ENCODE assay signal across 8 mouse cellular contexts in genomic region chr11:61564566-61564965, GRCm38 (mm10). TPM values are rescaled to one million over a fixed set of nuclear protein-coding genes. Genes with fewer than 3 reads are reported as not detected.
A peak's percentile ranks its signal among the peaks of the same experiment; 100 is the strongest.
DNase-seq lines count a peak whose midpoint lies in the region; ATAC-seq lines count a peak whose summit lies in the region.

No protein-coding gene starts in this region.

- no peaks in the 10 kb centered on the region for H3K9me3 ChIP-seq in embryonic facial prominence, embryonic 14.5 days (ENCODE audit: control insufficient read depth, low read length)
- no peaks in the 10 kb centered on the region for H3K9me3 ChIP-seq in embryonic facial prominence, embryonic 10.5 days
- no peaks in the 10 kb centered on the region for H3K9me3 ChIP-seq in forebrain, embryonic 13.5 days (replicated peaks)

- 75% methylated on average over 2 of the region's 2 CpGs for WGBS in embryonic facial prominence, embryonic 14.5 days
- WGBS in embryonic facial prominence, embryonic 10.5 days: 96% methylated on average over 2 of the region's 2 CpGs
- 94% methylated on average over 2 of the region's 2 CpGs for WGBS in forebrain, embryonic 13.5 days

- no peak for ATAC-seq in embryonic facial prominence, embryonic 14.5 days (ENCODE audit: low read depth)
- ATAC-seq in forebrain, embryonic 13.5 days: no peak
- ATAC-seq in megakaryocyte, adult 5-6 weeks (ENCODE audit: poor library complexity, severe bottlenecking): no peak

- no peak overlapping the region for H3K4me3 ChIP-seq in embryonic facial prominence, embryonic 14.5 days (ENCODE audit: low read depth, low read length)
- no peak overlapping the region for H3K4me3 ChIP-seq in embryonic facial prominence, embryonic 10.5 days
- H3K4me3 ChIP-seq in forebrain, embryonic 13.5 days: no peak overlapping the region

- H3K4me1 ChIP-seq in embryonic facial prominence, embryonic 14.5 days (ENCODE audit: control insufficient read depth, insufficient read depth, low read length): peaks cover 5% of the 10 kb centered on the region; the same call in 1 of the 2 replicates
- peaks cover 7% of the 10 kb centered on the region; the same call in 1 of the 2 replicates for H3K4me1 ChIP-seq in embryonic facial prominence, embryonic 10.5 days
- H3K4me1 ChIP-seq in forebrain, embryonic 13.5 days: 0 out of 2 replicates have a peak, but pooled peaks cover 10% of the 10 kb centered on the region

- no peak overlapping the region for H3K4me2 ChIP-seq in embryonic facial prominence, embryonic 14.5 days (ENCODE audit: low read depth, low read length)
- no peak overlapping the region for H3K4me2 ChIP-seq in forebrain, embryonic 13.5 days

- H3K27me3 ChIP-seq in embryonic facial prominence, embryonic 14.5 days (replicated peaks; ENCODE audit: control insufficient read depth, insufficient read depth, low read length): no peaks in the 10 kb centered on the region
- H3K27me3 ChIP-seq in embryonic facial prominence, embryonic 10.5 days (replicated peaks; ENCODE audit: low read depth, poor library complexity, severe bottlenecking): no peaks in the 10 kb centered on the region
- no peaks in the 10 kb centered on the region for H3K27me3 ChIP-seq in forebrain, embryonic 13.5 days

- H3K36me3 ChIP-seq in embryonic facial prominence, embryonic 14.5 days (ENCODE audit: control insufficient read depth, insufficient read depth, low read length): no peaks in the 10 kb centered on the region
- no peaks in the 10 kb centered on the region for H3K36me3 ChIP-seq in embryonic facial prominence, embryonic 10.5 days (replicated peaks)
- no peaks in the 10 kb centered on the region for H3K36me3 ChIP-seq in forebrain, embryonic 13.5 days (ENCODE audit: poor library complexity, severe bottlenecking)

- H3K27ac ChIP-seq in embryonic facial prominence, embryonic 14.5 days (replicated peaks; ENCODE audit: low read depth, low read length): no peak overlapping the region
- no peak overlapping the region for H3K27ac ChIP-seq in embryonic facial prominence, embryonic 10.5 days (replicated peaks)
- H3K27ac ChIP-seq in forebrain, embryonic 13.5 days: no peak overlapping the region

- DNase-seq in embryonic facial prominence, embryonic 14.5 days (ENCODE audit: low spot score): peak; percentile 39
- no peak for DNase-seq in embryonic facial prominence, embryonic 10.5 days (ENCODE audit: low spot score)
- DNase-seq in ovary, postnatal 36 days (ENCODE audit: low spot score): peak; percentile 28
- DNase-seq in ovary, postnatal 14 days (ENCODE audit: low spot score): no peak
- peak; percentile 42 for DNase-seq in gastrocnemius, postnatal 10 days
- DNase-seq in lung, postnatal 10 days: peak; percentile 81

- H3K9ac ChIP-seq in embryonic facial prominence, embryonic 14.5 days (ENCODE audit: low read depth, low read length): no peak overlapping the region
- H3K9ac ChIP-seq in forebrain, embryonic 13.5 days: no peak overlapping the region

RNA-seq across cellular contexts. Expression of gene Epn2, which starts 14.9 kb away (rescaled TPM):
- 28.0 TPM in 2 replicates for polyA plus RNA-seq in embryonic facial prominence, embryonic 14.5 days (2014; fragmentation: Nextera tagmentation; extraction: Ambion mirVana)
- polyA plus RNA-seq in embryonic facial prominence, embryonic 10.5 days (2016; fragmentation: Nextera tagmentation; extraction: Ambion mirVana): 24.7 and 25.4 TPM in 2 replicates
- total RNA-seq in gastrocnemius, postnatal 10 days (2021): 10 to 100 TPM; 25.0 to 29.2 TPM
- 41.8 and 45.3 TPM in 2 replicates for polyA plus RNA-seq in forebrain, embryonic 13.5 days (2015; fragmentation: Nextera tagmentation; extraction: Ambion mirVana)
- 0.04 and 0.07 TPM in 2 replicates for total RNA-seq in megakaryocyte, adult 5-6 weeks (2015)
- 3.3 TPM in 1 of 2 replicates, not detected in the other for total RNA-seq in megakaryocyte, adult 5-6 weeks (2017)

RNA-seq across cellular contexts. Expression of gene B9d1, which starts 59.6 kb away (rescaled TPM):
- 32.5 and 37.5 TPM in 2 replicates for polyA plus RNA-seq in embryonic facial prominence, embryonic 14.5 days (2014; fragmentation: Nextera tagmentation; extraction: Ambion mirVana)
- polyA plus RNA-seq in embryonic facial prominence, embryonic 10.5 days (2016; fragmentation: Nextera tagmentation; extraction: Ambion mirVana): 44.4 and 49.7 TPM in 2 replicates
- total RNA-seq in gastrocnemius, postnatal 10 days (2021): 1 to 10 TPM; 5.9 to 9.7 TPM
- polyA plus RNA-seq in forebrain, embryonic 13.5 days (2015; fragmentation: Nextera tagmentation; extraction: Ambion mirVana): 43.4 and 48.2 TPM in 2 replicates
- not detected in 2 replicates for total RNA-seq in megakaryocyte, adult 5-6 weeks (2015)
- total RNA-seq in megakaryocyte, adult 5-6 weeks (2017): 0.26 TPM in 1 of 2 replicates, not detected in the other

Comparison
In these comparisons a context has a peak if more than half of its experiments do, and no peak if none do; other contexts are left out.
1. DNase-seq: peak in embryonic facial prominence, embryonic 14.5 days (single experiment), ovary, postnatal 36 days (single experiment), gastrocnemius, postnatal 10 days (single experiment) and lung, postnatal 10 days (single experiment); none in embryonic facial prominence, embryonic 10.5 days (single experiment) and ovary, postnatal 14 days (single experiment).